8 mouse cellular contexts compared by ENCODE assay signal in genomic region chr13:54837471-54837889, GRCm38 (mm10). TPM values are rescaled to one million over a fixed set of nuclear protein-coding genes. Genes with fewer than 3 reads are reported as not detected.
DNase-seq lines count a peak whose midpoint lies in the region; ATAC-seq lines count a peak whose summit lies in the region.
"Had no signal": no experiment of that assay in that cellular context is flagged by ENCODE, and none has a peak within 500 bp of the region (broad histone marks: within the 10 kb centered on the region; RNA-seq: fewer than 3 reads in every experiment).

No protein-coding gene starts in this region.

- H3K4me3 ChIP-seq in embryonic facial prominence, embryonic 13.5 days: no peak overlapping the region

- H3K9me3 ChIP-seq in embryonic facial prominence, embryonic 13.5 days: peaks cover 5% of the 10 kb centered on the region

- H3K27ac ChIP-seq in embryonic facial prominence, embryonic 13.5 days: no peak overlapping the region

- peak overlapping the region; percentile 16; the same call in 1 of the 2 replicates for H3K9ac ChIP-seq in embryonic facial prominence, embryonic 13.5 days

- no peaks in the 10 kb centered on the region for H3K36me3 ChIP-seq in embryonic facial prominence, embryonic 13.5 days

- WGBS in embryonic facial prominence, embryonic 13.5 days: 5% methylated on average over 9 of the region's 9 CpGs

- intact Hi-C loops in left cerebral cortex, postnatal 36 days (cut with DNase I): no loop called here

- H3K4me1 ChIP-seq in embryonic facial prominence, embryonic 13.5 days: peaks cover 13% of the 10 kb centered on the region

- H3K4me2 ChIP-seq in embryonic facial prominence, embryonic 13.5 days: peak overlapping the region; percentile 35

- peak; percentile 63 for DNase-seq in right cerebral cortex, adult 18-20 months
- no peak for DNase-seq in right cerebral cortex, postnatal 4 days
- peak; percentile 32 to 35 for DNase-seq in left cerebral cortex, postnatal 36 days (ENCODE audit: low spot score in 2 of 2)
- no peak for DNase-seq in thymus, adult 18-20 months
- no peak for DNase-seq in thymus, postnatal 0 days (ENCODE audit: low spot score)

- H3K27me3 ChIP-seq in embryonic facial prominence, embryonic 13.5 days: no peaks in the 10 kb centered on the region; the same call in 1 of the 2 replicates

- ATAC-seq in embryonic facial prominence, embryonic 13.5 days (ENCODE audit: insufficient number of reproducible peaks, insufficient read depth, low FRiP score, low TSS enrichment, low read depth): no peak
- no peak for ATAC-seq in erythroid progenitor cell, adult 5-6 weeks (replicated peaks; ENCODE audit: low FRiP score, poor library complexity, severe bottlenecking)

RNA-seq across cellular contexts. Expression of gene Tspan17, which starts 48.3 kb away (rescaled TPM):
- polyA plus RNA-seq in embryonic facial prominence, embryonic 13.5 days (2015; fragmentation: Nextera tagmentation; extraction: Ambion mirVana): 7.5 and 7.6 TPM in 2 replicates
- 10 to 100 TPM; 76.5 to 86.1 TPM for total RNA-seq in left cerebral cortex, postnatal 36 days (2021)
- 4.4 and 5.0 TPM in 2 replicates for polyA plus RNA-seq in thymus, postnatal 0 days (2015; fragmentation: Nextera tagmentation; extraction: Ambion mirVana)
- not detected in 2 replicates for total RNA-seq in erythroid progenitor cell, adult 5-6 weeks (2015; ENCODE audit: low replicate concordance)
- 6.3 TPM in 1 of 2 replicates, not detected in the other for total RNA-seq in erythroid progenitor cell, adult 5-6 weeks (2017; ENCODE audit: low replicate concordance)

RNA-seq across cellular contexts. Expression of gene Eif4e1b, which starts 53.7 kb away (rescaled TPM):
- polyA plus RNA-seq in embryonic facial prominence, embryonic 13.5 days (2015; fragmentation: Nextera tagmentation; extraction: Ambion mirVana): not detected in 2 replicates
- not detected for total RNA-seq in left cerebral cortex, postnatal 36 days (2021)
- not detected in 2 replicates for polyA plus RNA-seq in thymus, postnatal 0 days (2015; fragmentation: Nextera tagmentation; extraction: Ambion mirVana)
- total RNA-seq in erythroid progenitor cell, adult 5-6 weeks (2015; ENCODE audit: low replicate concordance): not detected in 2 replicates
- not detected in 2 replicates for total RNA-seq in erythroid progenitor cell, adult 5-6 weeks (2017; ENCODE audit: low replicate concordance)
- polyA plus RNA-seq: heart, postnatal 0 days had no signal

Comparison
In these comparisons a context has a peak if more than half of its experiments do, and no peak if none do; other contexts are left out.
1. DNase-seq: peak in right cerebral cortex, adult 18-20 months (single experiment) and left cerebral cortex, postnatal 36 days (2 of 2); none in right cerebral cortex, postnatal 4 days (single experiment), thymus, adult 18-20 months (0 of 2) and thymus, postnatal 0 days (single experiment).
2. RNA of gene Tspan17, which starts 48.3 kb away (total RNA-seq): 76.5 to 86.1 TPM in left cerebral cortex, postnatal 36 days; 6.3 TPM in erythroid progenitor cell, adult 5-6 weeks; every median in the first group is over 10 times any median in the second.